Mouse (Mus musculus) lung, adult 2 months (tissue): ENCODE measurements around the gene Gm3642. TPM values are rescaled to one million over a fixed set of nuclear protein-coding genes. Genes with fewer than 3 reads are reported as not detected.
"Not testable (repeated sequence)": the region's sequence is repeated elsewhere in the genome, so short reads cannot be mapped to it uniquely, and the experiment has no call there.

Source experiments
- DNase-seq: peaks from one replicate; pipeline ENCODE4 v3.0.0; 2022
- H3K4me1 ChIP-seq: fragments of 200-500 bp; 2 replicates; pipeline ENCODE4 v1.6.1; 2011; ENCODE audit warnings: low read length; ENCODE audit not compliant: control insufficient read depth, insufficient read depth
- H3K4me3 ChIP-seq: fragments of 200-500 bp; replicated peaks from 2 replicates; pipeline ENCODE3; 2011; ENCODE audit warnings: low read depth, mild to moderate bottlenecking, control low read depth, low read length; ENCODE audit errors: extremely low read depth
- WGBS: fragments of 180-500 bp; shearing (Covaris S2); methylation state at CpG from one replicate; pipeline ENCODE4 v1.1.7; 2018; 5-methylcytosine and 5-hydroxymethylcytosine counted together
- polyA plus RNA-seq: library from polyadenylated mRNA; depleted of rRNA; stranded (reverse); fragments of >200 nt; gene quantifications from 2 replicates; pipeline ENCODE4 v1.2.3, GENCODE M21; 2012; rRNA removed

Gm3642 gene
- not detected in 2 replicates for polyA plus RNA-seq

DNA sequence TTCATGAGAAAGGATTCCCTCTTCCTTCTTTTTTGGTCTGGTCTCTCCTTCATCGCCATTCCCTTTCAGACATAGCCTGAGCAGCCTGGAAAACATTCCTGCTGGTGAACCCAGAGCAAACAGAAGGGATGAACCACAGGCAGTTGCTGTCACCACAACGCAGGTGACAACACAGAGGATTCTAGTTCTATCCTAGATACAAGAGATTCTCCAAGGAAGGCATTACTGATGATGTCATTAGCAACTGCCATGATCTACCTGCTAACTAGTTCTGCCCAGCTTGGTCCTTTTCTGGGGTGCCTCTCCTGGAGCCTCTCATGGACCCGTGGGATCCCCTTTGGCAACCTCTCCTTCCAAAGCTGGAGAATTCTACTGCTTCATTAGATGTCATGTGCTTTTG, at the start of gene Gm3642:
Gm3642 (minus strand) TSS at position 101 of the 400 bp plus-strand sequence.
- H3K4me3 ChIP-seq, DNase-seq, H3K4me1 ChIP-seq: not testable (repeated sequence)
- no CpG with 5 or more reads among the region's 3 CpGs for WGBS

DNA sequence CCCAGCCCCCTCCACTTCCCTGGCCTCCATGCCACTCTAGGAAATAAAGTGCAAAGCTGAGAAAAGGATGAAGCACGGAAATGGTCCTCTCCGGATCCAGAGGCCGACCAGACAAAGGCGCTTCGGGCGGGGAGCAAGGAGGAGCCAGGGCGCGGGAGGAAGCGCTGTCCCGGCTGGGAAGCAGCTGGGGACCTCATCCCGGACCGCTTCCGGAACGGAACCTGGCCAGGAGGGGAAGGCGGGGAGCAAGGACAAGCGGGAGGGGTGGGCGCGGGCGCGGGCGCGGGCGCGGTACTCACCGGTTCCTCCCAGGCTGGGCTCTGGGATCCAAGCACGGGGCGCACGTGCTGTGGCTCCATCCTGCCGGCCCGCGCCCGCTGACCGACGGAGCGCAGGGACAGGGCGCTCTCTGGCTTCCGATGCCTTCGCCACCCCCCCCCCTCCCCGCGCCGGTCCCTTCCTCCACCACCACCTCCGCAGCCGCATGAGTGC, 49.5 kb upstream of the Gm3642 start, which contains the start of gene Gm3667:
Gm3667 (minus strand) TSS at position 442 of the 492 bp plus-strand sequence.
- H3K4me3 ChIP-seq, H3K4me1 ChIP-seq, DNase-seq: not testable (repeated sequence)
- under 1% methylated on average over 24 of the region's 43 CpGs for WGBS

DNA sequence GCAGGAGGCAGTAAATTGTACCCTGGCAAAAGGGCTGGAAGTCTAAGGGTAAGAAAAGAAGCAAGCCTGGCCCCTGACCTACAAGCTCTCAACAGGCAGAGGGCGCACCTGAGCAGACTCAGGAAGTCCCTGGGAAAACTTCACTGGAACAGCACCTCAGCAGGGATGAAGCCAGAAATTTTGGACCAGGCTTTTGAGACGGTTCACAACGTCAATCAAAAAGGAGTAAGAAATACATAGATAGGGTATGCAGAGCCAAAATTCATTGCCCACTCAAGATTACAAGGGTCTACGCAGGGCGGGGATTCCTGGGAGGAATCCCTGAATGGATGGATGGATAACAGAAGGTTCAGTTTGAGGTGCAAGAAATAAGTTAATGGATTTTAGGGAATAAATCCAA, 48.7 kb upstream of the Gm3642 start:
- not testable (repeated sequence) for DNase-seq, H3K4me1 ChIP-seq, H3K4me3 ChIP-seq
- WGBS, result 11% methylated on average over 5 of the region's 5 CpGs

DNA sequence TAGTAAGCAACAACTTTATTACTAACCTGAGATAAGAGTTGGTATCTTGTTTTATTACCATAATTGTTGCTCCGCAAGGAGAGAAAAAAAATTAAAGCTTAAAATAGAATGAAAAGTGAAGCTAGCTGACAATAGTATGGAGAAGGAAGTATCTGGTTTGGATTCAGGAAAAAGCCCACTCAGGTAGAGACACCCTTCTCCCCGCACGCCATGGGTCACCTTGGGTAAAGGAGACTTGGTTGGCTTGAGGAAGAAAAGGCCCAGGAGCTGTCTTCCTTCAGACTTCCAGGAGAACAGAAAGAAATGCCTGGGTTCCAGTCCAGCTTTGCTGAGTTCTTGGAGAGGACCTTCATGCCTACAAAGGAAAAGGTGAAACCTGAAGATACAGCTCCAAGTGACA, 16.8 kb downstream of the Gm3642 start:
- WGBS, result 82% methylated on average over 3 of the region's 3 CpGs
- not testable (repeated sequence) for DNase-seq, H3K4me3 ChIP-seq, H3K4me1 ChIP-seq

Other genes starting within 250 kb of the Gm3642 start
- gene Gm3629, start 249.7 kb downstream of the Gm3642 start, polyA plus RNA-seq, result 0.11 and 0.14 TPM in 2 replicates
- not detected in 2 replicates for gene Gm3460, start 217.9 kb downstream of the Gm3642 start, polyA plus RNA-seq
- gene Gm10251, start 156.1 kb downstream of the Gm3642 start, polyA plus RNA-seq, result not detected in 2 replicates
- gene Gm8050, start 120.1 kb downstream of the Gm3642 start, polyA plus RNA-seq, result not detected in 2 replicates
- 0.22 and 0.30 TPM in 2 replicates for gene Gm3636, start 98.0 kb downstream of the Gm3642 start, polyA plus RNA-seq
- gene Gm8362, start 65.9 kb downstream of the Gm3642 start, polyA plus RNA-seq, result not detected in 2 replicates
- 0.13 TPM in 1 of 2 replicates, not detected in the other for gene Gm3667, start 49.7 kb upstream of the Gm3642 start, polyA plus RNA-seq
- not detected in 2 replicates for gene Gm6356, start 133.5 kb upstream of the Gm3642 start, polyA plus RNA-seq
- 0.08 and 0.11 TPM in 2 replicates for gene Gm10406, start 187.1 kb upstream of the Gm3642 start, polyA plus RNA-seq
- gene Gm3685, start 204.7 kb upstream of the Gm3642 start, polyA plus RNA-seq, result not detected in 2 replicates